Mouse (Mus musculus): ENCODE measurements around the gene Gm12830.

Gm12830 gene

DNA sequence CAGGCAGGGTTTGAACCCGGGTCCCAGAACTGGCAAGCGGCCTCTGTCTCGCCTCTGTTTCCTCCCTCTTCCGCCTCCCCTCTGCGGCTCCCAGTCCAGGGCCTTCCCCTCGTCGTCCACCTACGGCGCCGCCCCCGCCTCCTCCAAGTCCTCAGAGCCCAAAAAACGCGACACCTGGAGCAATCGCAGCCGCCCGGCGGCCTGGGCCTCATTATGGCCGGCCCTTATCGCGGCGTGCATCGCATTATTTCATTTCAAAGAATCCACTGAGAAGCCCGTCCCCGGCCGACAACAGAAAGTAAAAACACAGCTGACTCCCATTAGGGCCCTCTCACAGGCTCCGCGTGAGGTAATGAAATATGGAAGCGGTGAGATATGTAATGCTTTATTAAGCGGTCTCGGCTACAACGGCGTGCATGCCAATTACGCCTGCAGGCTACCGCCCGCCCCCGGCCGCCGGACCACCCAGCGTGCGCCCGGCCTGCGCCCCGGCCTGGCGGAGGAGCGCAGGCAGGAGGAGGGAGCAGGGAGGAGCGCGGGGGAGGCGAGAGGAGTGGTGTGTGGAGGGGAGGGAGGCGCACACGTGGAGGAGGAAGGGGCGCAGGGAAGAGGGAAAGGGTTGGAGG, at the start of gene Gm12830:
Gene Gm12830 (plus strand): TSS at position 156 of the 626 bp plus-strand sequence.
- DNase-seq (ENCODE audit: low spot score in 2 of 2), result no peak

DNA sequence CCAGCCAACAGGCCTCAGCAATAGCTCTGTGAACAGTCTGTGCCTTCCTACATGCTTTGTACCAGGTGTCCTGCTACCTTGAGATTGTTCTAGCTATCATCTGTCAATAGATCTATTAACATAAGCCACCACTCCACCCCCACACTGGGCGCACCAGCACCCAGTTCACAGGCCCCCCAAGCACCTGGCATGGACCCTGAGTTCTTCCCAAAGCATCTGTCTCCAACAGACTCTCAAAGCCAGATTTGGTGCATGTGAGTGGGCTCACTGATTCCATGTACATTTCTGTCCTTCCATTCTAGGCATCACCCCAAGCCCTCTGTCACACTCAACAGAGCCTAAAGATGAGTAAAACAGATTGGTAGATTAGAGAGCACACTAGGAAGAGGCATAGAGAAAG, 48.2 kb upstream of the Gm12830 start:
- no peak for DNase-seq (ENCODE audit: low spot score in 2 of 2)

DNA sequence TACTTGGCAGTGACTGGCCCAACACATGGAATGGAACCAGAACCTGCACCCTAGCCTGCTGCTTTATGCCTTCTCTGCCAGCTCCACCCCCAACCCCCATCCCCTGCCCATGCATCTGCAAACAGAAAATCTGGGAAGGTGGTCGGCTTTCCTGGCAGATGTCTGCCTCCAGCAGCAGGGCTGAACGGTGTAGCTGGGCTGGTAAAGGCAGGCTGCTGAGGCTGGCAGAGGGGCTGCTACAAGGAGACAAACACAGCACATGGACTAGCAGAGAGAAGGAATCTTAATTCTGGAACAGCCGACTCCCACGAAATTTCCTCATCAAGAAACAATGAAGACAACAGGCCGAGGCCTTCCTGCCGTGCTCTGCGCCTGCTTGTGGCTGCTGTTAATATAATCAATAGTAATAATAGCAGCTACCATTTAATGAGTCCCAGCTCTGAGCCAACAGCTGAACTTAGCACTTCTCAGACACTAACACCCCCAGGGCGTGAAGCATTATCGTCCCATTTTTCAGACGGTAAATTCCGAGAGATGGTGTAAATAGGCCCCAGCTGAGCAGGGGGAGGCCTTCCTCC, 43.8 kb upstream of the Gm12830 start:
- DNase-seq (ENCODE audit: low spot score in 2 of 2), result no peak

DNA sequence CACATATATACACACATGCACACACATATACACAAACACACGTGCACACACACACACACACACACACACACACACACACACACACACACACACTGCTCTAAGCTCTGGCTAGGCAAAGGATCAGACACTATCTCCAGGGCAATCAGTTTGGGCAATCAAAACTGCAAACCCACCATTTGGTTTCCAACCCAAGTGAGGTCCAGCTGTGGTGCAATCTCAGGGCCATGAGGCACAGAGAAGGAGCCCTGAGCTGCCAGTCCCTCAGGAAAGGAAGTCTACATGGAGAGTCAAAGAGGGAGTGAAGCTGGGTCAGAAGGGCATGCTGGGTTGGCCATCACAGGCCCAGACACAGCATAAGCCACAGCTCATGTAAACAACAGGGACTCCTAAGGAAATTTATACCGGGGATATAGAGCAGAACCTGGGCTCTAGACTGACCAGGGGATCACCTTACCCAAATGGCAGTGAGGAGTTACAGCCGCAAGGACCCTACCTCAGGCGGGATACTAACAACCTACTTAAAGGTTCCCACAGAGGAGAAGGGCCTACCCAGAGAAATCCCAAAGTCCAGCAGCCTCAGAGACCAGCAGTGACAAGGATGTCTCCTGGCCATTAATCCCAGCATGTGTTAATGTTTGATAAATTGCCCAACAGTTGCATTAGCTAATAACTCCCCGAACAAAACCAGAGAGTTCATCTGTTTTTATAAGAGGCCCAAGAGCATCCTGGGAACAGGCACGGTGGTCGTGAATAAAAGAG, 42.6 kb upstream of the Gm12830 start:
- DNase-seq (ENCODE audit: low spot score in 2 of 2), result no peak

DNA sequence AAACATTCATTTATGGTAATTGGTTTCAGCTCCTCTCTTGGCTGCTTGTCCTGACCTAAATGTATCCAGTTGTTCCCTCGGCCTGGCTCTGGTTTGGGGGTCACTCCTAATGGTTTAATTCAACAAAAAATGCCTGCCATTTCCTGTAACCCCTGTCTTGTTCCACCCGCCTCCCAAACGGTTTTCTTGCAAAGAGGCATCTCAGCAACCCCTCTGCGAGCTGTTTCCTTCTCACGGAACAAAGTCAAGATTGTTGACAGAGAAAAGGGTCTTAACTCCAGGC, 42.1 kb upstream of the Gm12830 start:
- no peak for DNase-seq (ENCODE audit: low spot score in 2 of 2)

DNA sequence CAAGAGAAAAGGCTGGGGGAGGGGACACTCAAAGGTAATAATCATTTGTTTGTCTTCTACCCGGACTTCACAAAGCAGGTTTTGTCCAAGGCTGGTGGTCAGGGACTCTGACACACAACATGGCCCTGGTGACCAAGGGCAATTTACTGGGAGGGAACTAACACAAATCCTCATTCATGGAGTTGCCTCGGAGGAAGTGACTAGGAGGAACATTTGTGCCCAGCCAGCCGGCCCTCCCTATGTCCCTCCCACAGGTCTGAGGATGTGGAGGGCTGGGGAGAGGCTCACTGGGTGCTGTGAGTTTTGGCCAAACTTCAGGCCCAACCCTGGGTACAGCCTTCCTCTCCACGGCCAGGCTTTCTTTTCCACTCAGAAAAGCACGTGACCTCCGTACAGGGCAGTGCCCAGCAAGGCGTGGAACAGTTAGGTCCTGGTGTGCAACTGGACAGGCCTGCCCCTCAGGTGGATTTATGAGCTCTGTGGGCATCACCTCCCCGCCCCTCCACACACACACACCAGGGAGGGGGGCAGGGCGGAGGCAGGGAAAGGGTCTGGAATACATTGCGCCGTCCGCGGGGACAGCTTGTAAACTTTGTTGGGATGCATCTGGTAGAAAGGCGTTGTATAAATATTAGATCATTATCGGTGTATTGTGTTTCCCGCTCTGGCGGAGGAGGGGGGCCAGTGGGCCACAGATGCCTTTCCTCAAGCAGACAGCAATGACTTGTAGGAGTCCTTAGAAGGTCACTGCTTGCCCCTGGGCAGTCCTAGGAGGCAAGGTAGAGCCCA, 41.6 kb upstream of the Gm12830 start:
- no peak for DNase-seq (ENCODE audit: low spot score in 2 of 2)

DNA sequence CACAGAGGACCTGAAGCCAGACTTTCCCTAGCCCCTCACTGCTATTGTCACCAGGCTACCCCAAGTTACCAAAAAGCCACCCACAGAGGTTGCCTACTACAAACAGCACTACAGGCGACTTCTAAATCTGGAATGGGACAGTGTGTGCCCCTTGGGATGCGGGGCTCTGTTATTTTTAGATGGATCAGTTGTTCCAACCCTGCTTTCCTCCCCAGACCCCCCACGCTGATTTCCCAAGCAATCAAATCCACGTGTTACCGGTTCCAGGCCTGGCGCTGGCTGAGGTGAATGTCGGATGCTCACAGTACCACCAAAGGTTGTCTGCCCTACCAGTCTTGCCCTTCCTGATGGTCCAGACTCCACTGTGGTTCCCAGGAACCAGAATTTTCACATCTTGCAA, 38.7 kb upstream of the Gm12830 start:
- DNase-seq (ENCODE audit: low spot score in 2 of 2), result no peak

DNA sequence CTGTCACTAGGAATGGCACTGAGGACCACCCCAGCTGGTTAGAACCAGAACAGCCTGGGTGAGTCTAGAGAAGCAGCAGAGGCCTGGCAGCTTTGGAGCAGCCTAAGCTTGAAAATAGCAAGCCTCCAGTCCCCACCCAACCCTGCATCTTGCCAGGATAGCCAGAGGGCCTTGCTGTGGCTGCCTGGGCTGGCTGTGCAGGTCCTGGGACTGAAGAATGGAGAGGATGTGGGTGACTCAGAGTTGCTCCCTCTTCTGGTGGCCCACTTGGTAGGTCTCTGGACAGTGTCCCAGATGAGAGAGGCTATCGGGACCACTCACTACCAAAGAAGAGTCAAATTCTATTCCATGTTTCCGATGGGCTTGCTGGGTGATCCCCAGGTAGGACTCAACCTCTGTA, 36.8 kb upstream of the Gm12830 start:
- DNase-seq (ENCODE audit: low spot score in 2 of 2), result no peak

DNA sequence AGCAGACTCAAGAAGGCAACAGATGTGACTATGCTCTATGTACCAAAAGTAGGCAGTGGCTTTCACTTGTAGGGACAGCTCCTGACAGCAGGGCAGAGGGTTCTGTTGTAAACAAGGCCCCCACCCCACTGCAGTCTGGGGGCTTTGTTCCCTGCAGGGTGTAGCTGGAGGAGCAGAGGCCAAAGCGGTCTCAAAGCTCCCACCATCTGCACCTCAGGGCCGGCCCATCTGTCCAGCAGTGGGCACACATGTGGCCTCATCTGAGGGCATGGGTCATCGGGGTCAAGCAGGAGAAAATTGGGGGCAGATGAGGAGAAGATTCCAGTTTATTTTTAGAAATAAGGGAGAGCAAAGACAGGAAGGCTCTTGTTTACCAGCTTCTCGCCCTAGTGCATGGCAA, 32.7 kb upstream of the Gm12830 start:
- DNase-seq (ENCODE audit: low spot score in 2 of 2), result no peak

DNA sequence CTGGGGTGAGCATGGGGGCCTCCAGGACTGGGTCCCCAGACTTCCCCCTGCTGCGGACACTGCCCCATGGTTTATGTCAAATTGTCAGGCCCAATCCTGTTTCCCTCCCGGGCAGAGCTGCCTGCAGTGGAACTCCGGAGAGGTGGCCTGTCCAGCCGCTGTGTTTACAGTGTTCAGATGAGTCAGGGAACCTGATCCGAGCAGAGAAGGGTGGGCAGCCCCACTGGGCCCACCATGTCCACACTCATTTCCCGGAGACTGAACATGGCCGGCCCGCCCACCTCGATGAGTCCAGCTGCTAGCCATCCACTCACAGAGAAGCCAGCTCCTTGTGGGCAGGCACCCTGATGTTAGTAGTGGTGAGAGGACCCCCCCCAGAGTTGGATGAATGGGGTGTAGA, 29.9 kb upstream of the Gm12830 start:
- DNase-seq (ENCODE audit: low spot score in 2 of 2), result no peak

DNA sequence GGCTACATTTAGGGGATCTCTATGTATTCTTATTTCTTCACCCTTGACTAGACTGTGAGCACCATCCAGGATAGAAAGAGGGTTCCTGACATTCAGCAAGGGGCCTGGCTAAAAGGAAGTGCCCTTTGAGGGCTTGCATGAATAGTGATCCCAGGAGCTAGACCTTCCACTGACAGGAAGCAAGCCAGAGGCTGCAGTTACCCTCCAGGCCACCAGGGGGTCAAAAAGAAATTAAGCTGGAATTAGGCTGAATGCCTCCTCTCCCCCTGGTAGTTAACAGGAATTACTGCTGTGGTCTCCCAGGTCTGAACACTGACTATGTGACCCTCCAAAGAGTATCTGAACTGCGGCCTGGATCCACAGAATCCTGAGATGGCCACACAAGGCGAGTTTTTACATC, 27.7 kb upstream of the Gm12830 start:
- DNase-seq (ENCODE audit: low spot score in 2 of 2), result no peak

DNA sequence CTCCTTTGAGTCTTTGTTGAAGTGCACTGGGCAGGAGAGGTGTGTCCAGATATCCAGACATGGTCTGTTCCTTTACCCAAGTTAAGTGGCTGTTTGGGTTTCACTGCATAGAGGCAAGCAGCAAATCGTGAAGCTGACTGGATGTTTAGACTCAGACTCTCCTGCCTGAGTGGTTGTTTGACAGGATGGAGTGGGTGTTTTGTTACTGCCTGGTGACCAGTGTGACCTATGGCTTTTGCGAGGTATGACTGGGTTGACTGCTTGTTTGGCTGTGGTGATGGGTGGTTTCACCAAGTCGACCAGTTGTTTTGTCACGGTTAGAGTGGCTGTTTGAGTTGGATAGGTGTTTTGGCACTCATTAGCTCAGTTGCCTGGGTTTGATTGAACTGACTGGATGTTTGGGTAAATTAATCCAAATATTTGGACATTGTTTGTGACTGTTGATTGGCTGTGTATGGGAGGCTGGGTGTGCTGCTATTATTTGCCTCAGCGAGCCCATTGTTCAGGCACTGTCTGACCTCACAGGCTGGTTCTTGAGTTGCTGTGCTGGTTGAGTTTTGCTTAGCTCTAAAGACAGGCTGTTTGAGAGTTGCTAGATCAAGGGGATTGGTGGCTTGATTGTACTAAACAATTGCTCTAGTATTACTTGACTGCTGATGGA, 24.1 kb upstream of the Gm12830 start:
- no peak for DNase-seq (ENCODE audit: low spot score in 2 of 2)

DNA sequence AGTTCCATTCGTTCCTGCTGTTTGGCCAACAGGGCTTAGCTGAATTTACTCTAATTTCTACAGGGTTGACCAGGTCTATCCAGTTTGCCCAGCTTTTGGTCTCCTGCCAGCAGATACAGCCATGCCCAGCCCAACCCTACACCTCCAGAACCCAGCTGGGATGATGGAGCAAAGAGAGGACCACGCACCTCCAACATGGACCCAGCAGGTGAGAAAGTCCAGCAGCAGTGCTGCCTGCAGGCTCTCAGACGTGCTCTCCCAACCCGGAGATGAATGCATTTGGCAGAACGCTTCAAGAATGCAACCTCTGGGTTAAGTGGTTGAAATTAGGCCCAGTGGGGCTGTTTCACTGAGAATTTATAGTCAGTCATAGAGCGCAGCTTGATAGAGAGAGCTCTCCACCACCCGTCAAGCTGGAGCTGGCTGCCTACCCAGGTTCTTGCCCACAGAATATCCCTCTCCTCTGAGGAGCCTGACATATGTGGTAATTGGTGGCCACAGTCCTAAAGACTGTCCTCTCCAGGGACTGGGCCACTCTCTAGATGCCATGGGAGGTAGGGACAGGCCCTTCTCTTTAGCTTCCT, 23.4 kb upstream of the Gm12830 start:
- no peak for DNase-seq (ENCODE audit: low spot score in 2 of 2)

DNA sequence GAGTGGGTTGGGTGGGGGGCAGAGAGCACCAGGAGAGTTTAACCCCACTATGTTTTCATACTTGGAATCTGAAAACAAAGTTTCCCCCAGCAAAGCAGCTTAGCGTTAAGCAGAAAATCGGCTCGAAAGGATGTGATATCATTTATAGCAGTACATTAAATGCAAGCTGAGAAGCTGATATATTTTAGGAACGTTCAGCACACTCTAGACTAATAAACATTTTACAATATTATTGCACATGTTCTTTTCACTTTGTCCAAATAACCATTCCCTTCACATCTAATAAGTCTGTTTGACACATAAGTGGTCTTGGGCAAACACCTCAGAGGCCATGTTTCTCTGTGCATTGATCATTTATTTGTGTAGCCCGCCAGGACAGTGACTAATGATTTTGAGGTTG, 17.4 kb upstream of the Gm12830 start:
- DNase-seq (ENCODE audit: low spot score in 2 of 2), result no peak

DNA sequence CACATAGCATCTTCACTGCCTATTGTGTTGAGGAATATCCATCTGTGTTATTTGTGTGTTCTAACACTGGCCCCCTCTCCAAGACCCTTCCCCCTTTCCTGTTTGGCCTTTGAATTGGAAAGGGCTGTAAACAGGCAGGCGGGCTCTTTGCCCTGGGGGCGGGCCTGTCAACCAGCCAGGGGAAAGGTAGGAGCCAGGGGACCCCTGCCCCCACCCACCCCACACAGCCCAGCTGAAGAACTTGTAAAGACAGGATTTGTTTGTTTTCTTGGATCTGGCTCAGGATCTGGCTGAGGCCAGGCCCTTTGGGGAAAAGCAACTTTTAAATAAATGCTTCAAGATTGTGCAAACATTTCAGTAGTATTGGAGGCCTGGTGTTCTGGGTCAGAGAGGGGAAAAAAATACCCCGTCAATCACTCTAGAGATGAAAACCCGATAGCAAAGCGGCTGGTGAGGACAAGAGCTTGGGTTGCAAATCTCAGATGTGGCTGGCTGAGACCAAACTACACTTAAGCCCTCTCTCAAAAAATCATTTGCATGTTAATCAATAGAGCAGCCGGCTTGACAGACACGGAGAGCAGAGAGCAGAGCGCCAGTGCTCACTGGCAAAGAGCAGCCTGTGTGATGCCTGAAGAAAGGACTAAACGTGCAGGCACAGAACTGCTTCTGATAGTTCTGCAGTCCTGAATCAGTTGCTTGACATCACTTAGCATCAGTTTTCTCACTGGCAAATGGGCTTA, 2.4 kb upstream of the Gm12830 start:
- no peak for DNase-seq (ENCODE audit: low spot score in 2 of 2)

DNA sequence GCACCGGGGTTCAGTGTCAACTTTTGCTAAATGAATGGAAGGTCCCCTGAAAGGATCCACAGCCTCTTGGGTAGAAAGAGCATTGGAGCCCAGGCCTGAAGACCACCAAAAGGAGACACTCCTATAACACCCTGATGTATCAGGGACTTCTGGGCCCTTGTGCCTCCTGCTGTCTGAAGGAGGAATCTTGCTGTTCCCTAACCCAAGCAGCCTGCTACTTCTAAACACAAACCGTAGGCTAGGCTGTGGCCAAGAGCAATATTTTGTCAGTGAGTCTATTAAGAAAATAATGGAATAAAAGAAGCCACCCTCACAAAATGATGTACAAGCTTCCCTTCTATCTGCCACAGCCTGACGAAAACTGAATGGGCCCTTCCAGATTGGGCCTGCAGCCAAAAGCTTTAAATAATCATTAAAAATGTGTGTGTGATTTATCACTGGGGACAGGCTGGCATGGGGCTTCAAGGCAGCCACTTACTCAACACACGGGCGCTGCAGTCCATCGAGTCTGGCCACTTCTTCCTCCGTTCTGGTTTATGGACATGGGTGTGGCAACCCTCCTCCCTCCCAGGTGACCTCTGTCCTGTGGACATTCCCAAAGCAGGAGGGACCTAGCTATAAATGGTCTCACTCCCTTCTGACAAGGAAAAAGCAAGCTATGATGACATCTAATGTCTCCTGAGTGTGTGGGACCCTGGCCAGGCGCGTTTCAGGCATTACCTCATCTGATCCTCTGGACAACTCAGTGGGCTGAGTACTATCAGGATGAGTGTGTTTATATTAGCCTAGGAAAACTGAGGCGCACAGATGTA, 13.5 kb downstream of the Gm12830 start:
- no peak for DNase-seq (ENCODE audit: low spot score in 2 of 2)

DNA sequence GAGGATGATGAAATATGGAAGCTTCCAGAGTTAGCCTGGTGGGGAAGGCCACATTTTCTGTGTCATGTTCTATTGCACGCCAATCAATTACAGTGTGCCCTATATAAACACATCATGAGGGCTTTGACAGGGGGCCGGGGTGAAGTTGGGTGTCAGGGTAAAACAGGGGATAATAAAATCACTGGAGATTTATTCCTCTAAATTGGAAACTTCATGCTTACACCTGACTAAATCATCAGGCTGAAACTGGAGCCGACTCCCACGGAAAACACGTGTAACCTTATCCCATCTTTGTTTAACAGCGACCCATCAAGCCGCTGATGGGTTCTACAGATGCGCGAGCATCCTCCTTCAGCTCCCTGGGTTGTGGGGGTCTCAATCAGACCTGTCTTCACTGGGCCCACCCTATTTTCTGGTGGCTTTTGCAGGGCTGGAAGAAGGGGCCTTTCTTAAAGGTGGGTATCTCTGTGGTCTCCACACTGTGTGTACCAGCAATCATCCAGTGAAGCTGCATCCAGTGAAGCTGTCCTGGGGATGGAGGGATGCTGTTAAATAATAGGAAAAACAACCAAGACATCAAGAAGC, 19.9 kb downstream of the Gm12830 start:
- DNase-seq (ENCODE audit: low spot score in 2 of 2), result no peak

DNA sequence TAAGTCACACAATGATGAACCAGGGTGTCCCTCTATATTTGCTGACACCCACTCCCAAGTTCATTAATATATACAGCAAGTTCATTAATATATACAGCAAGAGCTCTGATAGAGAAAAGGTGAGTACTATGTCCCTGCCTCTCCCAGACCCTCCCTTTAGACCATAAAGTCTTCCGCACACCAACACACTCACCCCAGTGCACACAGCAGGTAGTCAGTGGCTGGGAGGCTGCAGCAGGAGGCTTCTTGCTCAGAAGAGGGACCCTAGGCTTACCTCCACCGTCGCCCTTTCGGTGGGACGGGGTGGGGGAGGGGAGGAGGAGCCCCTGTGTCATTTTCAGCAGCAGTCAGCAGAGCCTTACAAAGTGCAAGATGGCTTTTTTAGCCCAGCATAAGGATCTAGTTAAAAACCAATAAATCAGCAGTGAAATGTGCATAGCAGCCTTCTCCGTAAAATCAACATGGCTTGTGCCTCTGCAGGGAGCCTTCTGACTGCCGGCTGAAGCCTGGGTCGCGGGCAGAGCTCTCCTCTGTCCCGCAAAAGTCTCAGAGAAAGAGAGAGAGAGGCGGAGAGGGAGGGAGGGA, 20.9 kb downstream of the Gm12830 start:
- DNase-seq (ENCODE audit: low spot score in 2 of 2), result no peak

DNA sequence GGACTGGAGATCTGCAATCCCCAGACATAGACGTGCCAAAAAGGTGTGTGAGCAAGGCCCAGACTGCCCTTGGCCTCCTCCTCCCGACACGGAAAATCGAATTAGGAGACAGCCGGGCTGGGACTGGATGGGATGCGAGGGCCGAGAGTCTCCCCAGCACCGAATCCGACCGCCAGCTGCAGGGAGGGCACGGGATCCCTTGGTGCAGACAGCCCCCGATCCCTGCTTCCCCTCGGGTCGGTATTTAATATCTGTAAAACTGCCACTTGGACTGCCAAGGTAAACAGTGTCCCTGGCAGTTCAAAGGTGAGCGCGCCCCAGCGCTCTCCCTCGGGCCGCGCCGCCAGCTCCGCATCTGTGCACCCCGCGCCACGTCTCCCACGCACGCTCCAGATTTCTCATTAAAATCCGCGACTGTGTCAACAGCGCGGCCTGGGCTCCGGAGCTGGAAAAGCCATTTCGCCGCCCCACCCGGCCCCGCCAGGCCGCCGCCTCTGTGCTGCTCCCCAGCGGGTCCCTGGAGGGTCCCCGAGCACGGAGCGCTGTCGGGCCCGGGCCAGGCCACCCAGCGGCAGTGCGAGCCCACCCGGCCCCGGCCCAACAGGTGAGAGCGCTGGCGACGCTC, 21.7 kb downstream of the Gm12830 start:
- DNase-seq (ENCODE audit: low spot score in 2 of 2), result no peak
